Mouse (Mus musculus) midbrain, embryonic 12.5 days (tissue): ENCODE data around the gene Bst2. TPM values are rescaled to one million over a fixed set of nuclear protein-coding genes. Genes with fewer than 3 reads are reported as not detected.

ENCODE experiments used
- ATAC-seq: fragments of 200-750 bp; cut with Nextera tagmentation; 2 replicates; pipeline ENCODE4 v1.8.0; 2017; ENCODE audit warnings: low read depth, moderate TSS enrichment, moderate library complexity; ENCODE audit not compliant: low FRiP score
- H3K27ac ChIP-seq: fragments of 300-500 bp; sonication (generic); replicated peaks from 2 replicates; pipeline ENCODE4 v1.5.1; 2016; ENCODE audit warnings: mild to moderate bottlenecking
- H3K27me3 ChIP-seq: fragments of 300-500 bp; sonication (generic); 2 replicates; pipeline ENCODE4 v1.6.1; 2016; ENCODE audit warnings: mild to moderate bottlenecking
- H3K36me3 ChIP-seq: fragments of 300-500 bp; sonication (generic); 2 replicates; pipeline ENCODE4 v1.6.1; 2016
- H3K4me1 ChIP-seq: fragments of 300-500 bp; sonication (generic); 2 replicates; pipeline ENCODE4 v1.6.1; 2016
- H3K4me2 ChIP-seq: fragments of 300-500 bp; sonication (generic); replicated peaks from 2 replicates; pipeline ENCODE4 v1.6.1; 2016; ENCODE audit warnings: mild to moderate bottlenecking, moderate library complexity
- H3K4me3 ChIP-seq: fragments of 300-500 bp; sonication (generic); 2 replicates; pipeline ENCODE4 v1.5.1; 2016; ENCODE audit warnings: mild to moderate bottlenecking
- H3K9ac ChIP-seq: fragments of 300-500 bp; sonication (generic); replicated peaks from 2 replicates; pipeline ENCODE4 v1.6.1; 2016; ENCODE audit warnings: mild to moderate bottlenecking, moderate library complexity
- H3K9me3 ChIP-seq: fragments of 300-500 bp; sonication (generic); 2 replicates; pipeline ENCODE4 v1.6.1; 2016; ENCODE audit warnings: mild to moderate bottlenecking
- WGBS: fragments of 180-500 bp; shearing (Covaris S2); methylation state at CpG from one replicate; pipeline ENCODE4 v1.1.7; 2016; 5-methylcytosine and 5-hydroxymethylcytosine counted together
- polyA plus RNA-seq: library from polyadenylated mRNA; unstranded; fragments of >200 nt; fragmentation: Nextera tagmentation; extraction: Ambion mirVana; gene quantifications from 2 replicates; pipeline ENCODE4 v1.2.1, GENCODE M21; 2016

Bst2 gene
- polyA plus RNA-seq, 1 experiment from 2014 or later, result 14.5 TPM

DNA sequence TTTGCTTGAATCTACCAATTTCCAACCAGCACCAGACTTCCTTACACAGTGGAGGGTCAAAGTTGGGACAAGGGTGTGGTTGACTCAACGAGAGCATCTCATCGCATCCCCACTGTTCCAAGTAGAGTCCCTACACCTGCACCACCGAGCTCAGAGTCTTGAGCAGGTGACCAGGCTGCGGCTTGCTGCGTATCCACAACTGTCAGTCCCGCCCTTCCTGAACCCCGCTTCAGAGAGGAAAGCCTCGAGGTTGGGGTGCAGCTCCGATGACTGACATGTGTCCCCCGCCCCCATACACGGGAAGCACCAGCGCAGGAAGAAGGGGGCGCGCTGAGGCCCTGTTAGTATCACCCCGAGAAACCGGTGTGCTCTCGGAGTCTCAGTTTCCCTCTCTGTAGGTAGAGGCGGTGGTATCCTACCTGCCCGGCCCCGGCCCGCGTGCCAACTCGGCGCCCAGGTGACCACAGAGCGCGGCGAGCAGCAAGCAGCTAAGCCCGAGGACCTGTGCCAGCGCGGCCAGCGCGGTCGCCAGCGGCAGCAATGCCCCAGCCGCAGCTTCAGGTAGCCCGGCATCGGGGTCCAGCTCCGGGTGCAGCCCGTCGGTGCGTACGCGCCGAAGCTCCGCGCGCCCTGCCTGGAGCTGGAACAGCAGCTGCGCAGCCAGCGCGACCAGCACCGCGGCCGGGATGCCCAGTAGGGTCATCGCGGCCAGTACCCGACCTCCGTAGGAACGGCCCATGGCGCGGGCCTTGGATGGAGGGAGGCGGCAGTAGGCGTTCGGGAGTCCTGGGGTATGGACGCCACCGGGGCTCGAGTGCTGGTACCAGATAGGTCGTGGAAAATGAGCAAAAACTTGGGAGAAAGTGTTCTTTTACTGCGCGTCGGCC is 21.1 kb upstream of the Bst2 start, which contains the start of gene Tmem221:
Gene Tmem221 (minus strand): TSS at position 801 of the 887 bp plus-strand sequence.
- peaks cover 17% of the 10 kb centered on the region for H3K4me1 ChIP-seq
- H3K27ac ChIP-seq, result no peak within 1 kb of the TSS
- H3K9ac ChIP-seq, result no peak within 1 kb of the TSS
- no peaks in the 10 kb centered on the region for H3K36me3 ChIP-seq
- 6% methylated on average over 70 of the region's 70 CpGs for WGBS
- H3K4me2 ChIP-seq, result peak within 1 kb of the TSS; percentile 45
- peak within 1 kb of the TSS; percentile 24 for H3K4me3 ChIP-seq
- H3K9me3 ChIP-seq, result no peaks in the 10 kb centered on the region
- H3K27me3 ChIP-seq, result peaks cover 97% of the 10 kb centered on the region
- ATAC-seq, result 0 out of 2 replicates have a peak, but pooled peaks have one; percentile 7

DNA sequence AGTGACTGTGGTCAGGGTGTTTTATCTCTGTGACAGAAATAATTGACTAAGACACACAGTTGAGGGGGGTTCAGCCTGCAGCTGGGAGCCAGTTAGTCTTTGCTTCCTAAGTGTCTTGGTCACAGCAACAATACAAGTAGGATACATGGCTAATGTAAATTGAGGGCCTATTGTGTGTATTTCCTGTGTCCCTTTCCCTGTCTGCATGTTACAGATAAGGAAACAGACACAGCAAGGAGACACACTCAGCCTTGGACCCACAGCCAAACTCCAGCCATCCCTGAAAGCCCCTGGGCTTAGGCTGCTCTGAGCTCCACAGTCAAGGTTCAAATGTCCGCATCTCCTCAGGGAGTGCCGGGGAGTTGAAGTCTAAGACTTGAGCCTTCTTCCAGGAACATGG is 17.4 kb upstream of the Bst2 start:
- no peak overlapping the region for H3K9ac ChIP-seq
- H3K4me2 ChIP-seq, result no peak overlapping the region
- H3K36me3 ChIP-seq, result no peaks in the 10 kb centered on the region
- H3K4me3 ChIP-seq, result no peak overlapping the region
- 84% methylated on average over 2 of the region's 2 CpGs for WGBS
- H3K9me3 ChIP-seq, result no peaks in the 10 kb centered on the region
- ATAC-seq, result no peak
- no peak overlapping the region for H3K27ac ChIP-seq
- H3K4me1 ChIP-seq, result peaks cover 9% of the 10 kb centered on the region
- peaks cover 60% of the 10 kb centered on the region for H3K27me3 ChIP-seq

DNA sequence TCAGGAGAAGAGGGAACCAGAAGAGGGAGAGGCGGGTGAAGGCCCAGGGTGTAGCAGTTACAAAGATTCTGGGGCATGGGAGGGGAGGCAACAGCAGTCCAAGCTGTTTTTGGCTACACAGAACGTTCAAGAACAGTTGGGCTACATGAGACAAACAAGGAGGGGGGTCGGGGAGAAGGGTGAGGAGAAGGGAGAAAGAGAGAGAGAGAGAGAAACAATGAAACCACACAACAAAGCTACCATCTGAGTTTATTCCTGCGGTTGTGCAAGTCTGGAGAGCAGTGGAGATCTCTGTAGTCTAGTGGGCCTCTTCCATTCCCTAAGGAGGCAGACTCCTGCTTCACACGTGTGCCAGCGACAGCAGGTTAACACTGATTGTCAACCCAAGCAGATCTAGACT is 16.7 kb upstream of the Bst2 start:
- H3K36me3 ChIP-seq, result no peaks in the 10 kb centered on the region
- 74% methylated on average over 6 of the region's 6 CpGs for WGBS
- H3K27ac ChIP-seq, result no peak overlapping the region
- no peak overlapping the region for H3K4me2 ChIP-seq
- peaks cover 54% of the 10 kb centered on the region for H3K27me3 ChIP-seq
- no peak overlapping the region for H3K9ac ChIP-seq
- no peak for ATAC-seq
- no peak overlapping the region for H3K4me3 ChIP-seq
- peaks cover 7% of the 10 kb centered on the region for H3K4me1 ChIP-seq
- H3K9me3 ChIP-seq, result no peaks in the 10 kb centered on the region

DNA sequence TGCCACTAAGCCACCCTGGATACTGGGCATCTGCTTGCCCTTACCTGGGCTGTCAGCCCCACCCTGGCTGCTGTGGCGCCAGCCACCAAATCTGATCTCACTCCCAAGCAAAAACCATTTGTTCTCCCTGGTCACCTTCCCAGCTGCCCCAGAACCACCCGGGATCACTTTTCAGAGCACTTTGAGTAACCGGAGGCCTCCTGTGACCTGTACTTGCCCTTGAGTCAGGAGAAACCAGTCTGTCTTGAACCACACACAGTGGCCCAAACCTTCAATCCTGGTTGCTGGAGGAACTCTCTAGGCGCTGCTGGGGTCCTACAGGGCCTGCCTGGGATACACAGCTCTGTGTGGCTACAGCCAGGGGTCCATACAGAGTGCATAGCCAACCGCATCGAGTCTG is 15.5 kb upstream of the Bst2 start:
- no peak overlapping the region for H3K4me3 ChIP-seq
- H3K27me3 ChIP-seq, result peaks cover 42% of the 10 kb centered on the region
- H3K9me3 ChIP-seq, result no peaks in the 10 kb centered on the region
- no peaks in the 10 kb centered on the region for H3K4me1 ChIP-seq
- 74% methylated on average over 6 of the region's 6 CpGs for WGBS
- no peak overlapping the region for H3K4me2 ChIP-seq
- ATAC-seq, result no peak
- H3K36me3 ChIP-seq, result peaks cover 10% of the 10 kb centered on the region
- H3K27ac ChIP-seq, result no peak overlapping the region
- no peak overlapping the region for H3K9ac ChIP-seq

DNA sequence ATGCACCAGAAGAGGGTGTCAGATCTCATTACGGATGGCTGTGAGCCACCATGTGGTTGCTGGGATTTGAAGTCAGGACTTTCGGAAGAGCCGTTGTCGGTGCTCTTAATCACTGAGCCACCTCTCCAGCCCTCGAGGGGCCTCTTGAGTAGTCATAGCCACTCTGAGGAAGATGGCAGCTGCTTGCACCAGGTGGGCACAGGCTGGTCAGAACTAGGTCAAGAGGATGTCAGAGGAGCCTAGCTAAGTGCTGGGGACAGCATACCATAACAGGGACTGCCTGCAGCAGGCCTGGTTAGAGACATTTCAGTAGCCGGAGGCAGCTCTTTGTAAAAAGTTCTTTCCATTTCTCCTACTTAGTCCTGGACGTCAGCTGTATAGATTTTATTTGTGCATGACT is 13.5 kb upstream of the Bst2 start:
- peaks cover 21% of the 10 kb centered on the region for H3K36me3 ChIP-seq
- 73% methylated on average over 7 of the region's 7 CpGs for WGBS
- H3K27me3 ChIP-seq, result peaks cover 21% of the 10 kb centered on the region

DNA sequence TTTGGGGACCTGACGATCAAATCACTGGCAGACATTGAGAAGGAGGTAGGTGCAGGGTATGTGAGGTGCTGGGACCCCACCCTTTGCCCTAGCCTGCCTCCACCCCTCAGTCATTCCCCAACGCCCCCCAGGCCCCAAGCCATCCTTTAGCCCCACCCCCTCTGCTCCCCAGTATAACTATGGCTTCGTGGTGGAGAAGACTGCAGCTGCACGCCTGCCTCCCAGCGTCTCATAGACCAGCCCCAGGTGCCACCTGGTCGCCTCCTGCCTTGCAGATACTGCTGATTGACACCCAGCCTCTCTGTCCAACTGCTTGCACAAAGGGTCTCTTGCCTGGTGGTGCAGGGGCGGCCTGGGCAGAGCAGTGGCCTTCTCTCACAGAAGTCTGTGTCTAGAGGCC is 10.3 kb upstream of the Bst2 start:
- H3K4me1 ChIP-seq, result peaks cover 10% of the 10 kb centered on the region
- H3K27ac ChIP-seq, result no peak overlapping the region
- 89% methylated on average over 7 of the region's 7 CpGs for WGBS
- H3K9ac ChIP-seq, result no peak overlapping the region
- H3K9me3 ChIP-seq, result no peaks in the 10 kb centered on the region
- H3K4me3 ChIP-seq, result no peak overlapping the region
- ATAC-seq, result no peak
- H3K4me2 ChIP-seq, result no peak overlapping the region
- H3K36me3 ChIP-seq, result peaks cover 29% of the 10 kb centered on the region
- H3K27me3 ChIP-seq, result no peaks in the 10 kb centered on the region

More for the DNA sequence above, 13.5 kb upstream of the Bst2 start:
- H3K4me2 ChIP-seq, result no peak overlapping the region
- no peak overlapping the region for H3K9ac ChIP-seq
- H3K9me3 ChIP-seq, result no peaks in the 10 kb centered on the region
- no peaks in the 10 kb centered on the region for H3K4me1 ChIP-seq
- no peak overlapping the region for H3K4me3 ChIP-seq
- H3K27ac ChIP-seq, result no peak overlapping the region
- ATAC-seq, result no peak

DNA sequence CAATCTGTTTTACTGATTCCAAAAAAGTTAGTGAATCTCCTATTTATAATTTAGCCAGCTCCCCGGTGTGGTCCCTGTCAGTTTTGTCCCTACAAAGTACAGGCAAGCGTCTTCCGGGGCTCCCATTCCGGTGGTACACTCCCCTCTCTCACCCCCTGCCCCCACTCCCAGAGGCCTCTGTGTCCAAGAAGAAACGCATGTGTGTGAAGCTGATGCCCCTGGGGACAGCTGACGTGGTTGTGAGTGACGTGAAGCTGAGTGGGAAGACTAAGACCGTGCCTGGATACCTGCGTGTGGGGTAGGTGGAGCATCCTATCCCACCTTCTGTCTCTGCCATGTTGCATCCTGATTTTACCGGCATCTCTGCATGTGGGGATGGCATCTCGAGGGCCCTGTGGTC is 7.8 kb upstream of the Bst2 start:
- Histone ChIP-seq H3K9me3 (no peaks in the 10 kb centered on the region), H3K4me3 (no peak overlapping the region), H3K4me1 (peaks cover 10% of the 10 kb centered on the region), H3K36me3 (peaks cover 29% of the 10 kb centered on the region), H3K27ac (no peak overlapping the region), H3K4me2 (no peak overlapping the region), H3K9ac (no peak overlapping the region), H3K27me3 (no peaks in the 10 kb centered on the region)
- 92% methylated on average over 11 of the region's 11 CpGs for WGBS
- ATAC-seq, result no peak

DNA sequence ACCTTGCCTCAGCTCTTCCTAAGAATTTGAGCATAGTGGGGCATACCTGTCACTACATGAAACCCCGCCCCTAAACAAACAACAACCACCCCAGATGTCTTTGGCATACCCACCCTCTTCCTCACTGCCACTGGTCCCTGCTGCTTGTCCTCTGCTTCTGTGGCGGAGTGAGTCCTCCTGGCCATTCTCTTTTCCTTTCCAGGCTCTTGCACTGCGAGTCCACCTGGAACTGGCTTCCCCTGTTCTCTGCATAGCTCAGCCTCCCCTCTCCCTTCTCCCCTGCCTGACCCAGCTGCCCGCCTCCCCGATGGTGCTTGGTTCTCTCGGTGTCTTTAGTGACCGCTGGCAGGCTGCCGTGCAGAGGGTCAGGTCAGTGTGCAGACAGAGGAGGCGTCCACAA is 6.5 kb upstream of the Bst2 start:
- Histone ChIP-seq H3K27me3 (peaks cover 9% of the 10 kb centered on the region; the same call in 1 of the 2 replicates), H3K4me2 (peak overlapping the region; percentile 94)
- no peak for ATAC-seq

DNA sequence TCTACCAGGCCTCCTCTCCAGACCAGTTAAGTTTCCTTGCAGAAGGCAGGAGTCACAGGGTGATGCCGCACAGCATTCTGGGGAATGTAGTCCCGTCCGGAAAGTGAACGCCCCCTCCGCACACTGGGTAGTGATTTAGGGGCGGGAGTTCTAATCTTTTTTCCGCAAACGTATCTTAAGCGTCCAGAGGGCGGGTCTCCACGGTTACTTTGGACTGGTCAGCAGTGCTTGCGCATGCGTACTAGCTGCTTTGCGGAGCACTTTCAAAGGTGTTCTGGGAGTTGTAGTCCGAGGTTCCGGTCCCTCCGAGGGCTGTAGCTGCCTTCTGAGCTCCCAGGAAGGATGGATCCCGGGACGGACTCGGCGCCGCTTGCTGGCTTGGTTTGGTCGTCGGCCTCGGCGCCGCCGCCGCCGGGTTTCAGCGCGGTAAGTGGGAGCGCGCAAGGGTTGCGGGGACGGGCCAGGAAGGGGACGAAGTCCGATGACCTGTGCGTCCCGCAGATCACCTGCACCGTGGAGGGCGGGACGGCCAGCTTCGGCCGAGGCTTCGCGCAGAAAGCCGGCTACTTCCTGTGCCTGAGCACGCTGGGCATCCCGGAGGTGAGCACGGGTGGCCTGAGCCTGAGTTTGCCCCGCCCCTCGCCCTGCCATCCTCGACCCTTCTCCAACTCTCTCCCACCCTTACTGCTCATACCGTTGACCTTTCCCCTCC is 5.5 kb upstream of the Bst2 start, which contains the start of gene Mvb12a:
Gene Mvb12a (plus strand): TSS at position 291 of the 712 bp plus-strand sequence.
- peak within 1 kb of the TSS; percentile 94 for H3K4me2 ChIP-seq
- peak within 1 kb of the TSS; percentile 67 for H3K27ac ChIP-seq
- peak within 1 kb of the TSS; percentile 81 for H3K9ac ChIP-seq
- H3K4me1 ChIP-seq, result peaks cover 11% of the 10 kb centered on the region
- under 1% methylated on average over 47 of the region's 55 CpGs for WGBS
- H3K36me3 ChIP-seq, result peaks cover 20% of the 10 kb centered on the region
- peak within 1 kb of the TSS; percentile 89 for H3K4me3 ChIP-seq
- peak; percentile 96 for ATAC-seq
- no peaks in the 10 kb centered on the region for H3K9me3 ChIP-seq
- peaks cover 17% of the 10 kb centered on the region for H3K27me3 ChIP-seq

More for the DNA sequence above, 6.5 kb upstream of the Bst2 start:
- peaks cover 28% of the 10 kb centered on the region for H3K36me3 ChIP-seq
- WGBS, result 88% methylated on average over 9 of the region's 9 CpGs
- H3K4me1 ChIP-seq, result peaks cover 10% of the 10 kb centered on the region
- no peak overlapping the region for H3K27ac ChIP-seq
- H3K9me3 ChIP-seq, result no peaks in the 10 kb centered on the region
- peak overlapping the region; percentile 81 for H3K9ac ChIP-seq
- peak overlapping the region; percentile 89 for H3K4me3 ChIP-seq

DNA sequence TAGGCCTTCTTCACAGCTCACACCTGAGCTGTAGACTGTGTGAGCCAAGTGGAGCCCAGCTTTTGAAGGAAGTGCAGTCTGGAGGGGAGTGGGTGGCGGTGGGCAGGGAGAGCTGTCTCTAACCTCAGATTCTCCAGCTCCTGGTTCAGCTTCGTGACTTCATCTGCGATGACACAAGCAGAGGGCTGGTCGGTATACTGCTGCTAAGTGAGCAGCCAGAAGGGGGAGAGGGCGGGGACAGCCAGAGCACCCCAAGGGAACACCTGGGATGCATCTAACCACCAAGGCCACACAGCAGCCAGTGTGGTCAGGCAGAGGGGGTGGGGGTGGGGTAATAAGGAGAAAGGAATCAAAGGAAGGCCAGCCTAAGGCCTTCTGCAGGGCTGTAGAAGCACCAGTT is 1.6 kb downstream of the Bst2 start:
- H3K4me3 ChIP-seq, result no peak overlapping the region
- H3K4me2 ChIP-seq, result no peak overlapping the region
- H3K27ac ChIP-seq, result no peak overlapping the region
- WGBS, result 72% methylated on average over 5 of the region's 5 CpGs
- no peak overlapping the region for H3K9ac ChIP-seq
- H3K27me3 ChIP-seq, result peaks cover 45% of the 10 kb centered on the region
- no peak for ATAC-seq
- H3K4me1 ChIP-seq, result peaks cover 10% of the 10 kb centered on the region; the same call in 1 of the 2 replicates
- no peaks in the 10 kb centered on the region for H3K9me3 ChIP-seq
- H3K36me3 ChIP-seq, result no peaks in the 10 kb centered on the region

DNA sequence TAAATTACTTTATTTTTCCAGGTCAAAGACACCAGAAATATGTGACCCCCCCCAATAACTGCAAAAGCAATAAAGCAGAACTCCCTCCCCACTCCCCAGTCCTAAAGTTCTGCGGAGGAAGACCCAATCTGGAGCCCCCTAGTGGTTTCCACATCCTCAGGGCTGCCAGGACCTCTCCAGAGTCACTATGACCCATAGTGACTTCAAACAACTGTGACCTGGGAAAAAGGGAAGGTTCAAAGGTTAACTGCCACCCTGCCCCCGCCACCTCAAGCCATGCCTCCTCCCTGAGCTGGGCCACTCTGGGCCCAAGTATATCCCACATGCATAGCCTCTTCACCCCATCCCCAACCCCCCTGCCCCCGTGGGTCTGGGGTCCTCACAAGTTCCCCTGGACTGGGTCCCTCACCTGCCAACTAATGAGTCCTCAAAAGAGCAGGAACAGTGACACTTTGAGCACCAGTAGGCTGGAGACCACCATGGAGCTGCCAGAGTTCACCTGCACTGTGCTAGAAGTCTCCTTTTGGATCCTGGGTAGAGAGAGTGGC is 2.9 kb downstream of the Bst2 start:
- Histone ChIP-seq H3K4me2 (no peak overlapping the region), H3K36me3 (no peaks in the 10 kb centered on the region), H3K27me3 (peaks cover 40% of the 10 kb centered on the region), H3K9ac (no peak overlapping the region), H3K4me3 (no peak overlapping the region), H3K27ac (no peak overlapping the region), H3K4me1 (peaks cover 10% of the 10 kb centered on the region; the same call in 1 of the 2 replicates), H3K9me3 (no peaks in the 10 kb centered on the region)
- 33% methylated on average over 3 of the region's 3 CpGs for WGBS
- ATAC-seq, result no peak
